Mouse (Mus musculus) hindbrain, postnatal 0 days (tissue): ENCODE measurements around the gene 4933402N03Rik. TPM values are rescaled to one million over a fixed set of nuclear protein-coding genes. Genes with fewer than 3 reads are reported as not detected.

ENCODE experiments used
- ATAC-seq: fragments of 200-750 bp; cut with Nextera tagmentation; 2 replicates; pipeline ENCODE4 v1.8.0; 2017; ENCODE audit warnings: mild to moderate bottlenecking, moderate TSS enrichment, moderate library complexity
- DNase-seq: peaks from one replicate; pipeline ENCODE4 v3.0.0-alpha.2; 2015; ENCODE audit warnings: low spot score
- H3K27ac ChIP-seq: fragments of 300-500 bp; sonication (generic); 2 replicates; pipeline ENCODE4 v1.5.1; 2014; ENCODE audit warnings: mild to moderate bottlenecking
- H3K27me3 ChIP-seq: fragments of 300-500 bp; sonication (generic); 2 replicates; pipeline ENCODE4 v1.6.1; 2014; ENCODE audit warnings: low read length, mixed read lengths; ENCODE audit not compliant: insufficient read depth
- H3K36me3 ChIP-seq: fragments of 300-500 bp; sonication (generic); 2 replicates; pipeline ENCODE4 v1.6.1; 2014; ENCODE audit warnings: low read length, mixed read lengths; ENCODE audit not compliant: insufficient read depth
- H3K4me1 ChIP-seq: fragments of 300-500 bp; sonication (generic); 2 replicates; pipeline ENCODE4 v1.6.1; 2014; ENCODE audit warnings: antibody characterized with exemption, low read length, mixed read lengths; ENCODE audit not compliant: insufficient read depth
- H3K4me2 ChIP-seq: fragments of 300-500 bp; sonication (generic); 2 replicates; pipeline ENCODE4 v1.6.1; 2014; ENCODE audit warnings: low read depth, mild to moderate bottlenecking, low read length, moderate library complexity, mixed read lengths
- H3K4me3 ChIP-seq: fragments of 300-500 bp; sonication (generic); 2 replicates; pipeline ENCODE4 v1.5.1; 2014; ENCODE audit warnings: low read length
- H3K9ac ChIP-seq: fragments of 300-500 bp; sonication (generic); replicated peaks from 2 replicates; pipeline ENCODE4 v1.6.1; 2014; ENCODE audit warnings: mild to moderate bottlenecking, low read length, moderate library complexity, mixed read lengths
- H3K9me3 ChIP-seq: fragments of 300-500 bp; sonication (generic); 2 replicates; pipeline ENCODE4 v1.6.1; 2016; ENCODE audit warnings: low read length, mixed read lengths
- CTCF ChIP-seq: IDR thresholded peaks from 2 replicates; pipeline ENCODE4 v1.5.1; 2016; ENCODE audit warnings: antibody characterized with exemption, control low read depth, low read depth
- WGBS: fragments of 180-500 bp; shearing (Covaris S2); extraction: QIAGEN DNeasy Blood & Tissue Kit; methylation state at CpG from one replicate; pipeline ENCODE4 v1.1.7; 2014; 5-methylcytosine and 5-hydroxymethylcytosine counted together
- polyA plus RNA-seq: library from polyadenylated mRNA; unstranded; fragments of >200 nt; fragmentation: Nextera tagmentation; extraction: Ambion mirVana; gene quantifications from 2 replicates; pipeline ENCODE4 v1.2.1, GENCODE M21; 2015
- total RNA-seq: library from RNA; depleted of rRNA; stranded (reverse); fragments of >200 nt; gene quantifications from 2 replicates; pipeline ENCODE4 v1.2.3, GENCODE M21; 2014; rRNA removed

The 4933402N03Rik gene
- total and polyA plus RNA-seq, 2 experiments from 2014 or later, result not detected

DNA sequence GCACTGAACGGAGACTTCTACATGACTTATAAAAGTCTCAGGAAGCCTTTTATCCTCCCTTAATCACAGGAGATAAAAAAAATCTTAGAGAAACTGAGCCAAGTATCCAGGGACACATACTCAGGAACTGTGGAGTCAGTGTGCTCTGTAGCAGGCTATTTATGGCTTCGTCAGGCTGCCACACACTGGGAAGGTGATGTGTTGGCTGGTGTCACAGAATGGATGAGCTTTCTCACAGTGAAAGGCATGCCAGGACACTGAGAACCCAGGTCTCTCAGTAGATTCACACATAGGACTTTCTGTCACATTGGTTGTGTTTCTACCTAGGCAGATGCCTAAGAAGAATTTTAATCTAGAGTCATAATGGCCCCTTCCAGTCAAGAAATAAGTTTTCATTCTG, 31.7 kb downstream of the 4933402N03Rik start:
- DNase-seq (no peak), ATAC-seq (no peak)
- Histone ChIP-seq H3K9ac (no peak overlapping the region), H3K4me2 (no peak overlapping the region), H3K36me3 (no peaks in the 10 kb centered on the region), H3K27ac (no peak overlapping the region), H3K4me3 (no peak overlapping the region), H3K27me3 (no peaks in the 10 kb centered on the region), H3K4me1 (no peaks in the 10 kb centered on the region), H3K9me3 (no peaks in the 10 kb centered on the region)
- TF ChIP-seq CTCF, result no peak
- 62% methylated on average over 2 of the region's 2 CpGs for WGBS

DNA sequence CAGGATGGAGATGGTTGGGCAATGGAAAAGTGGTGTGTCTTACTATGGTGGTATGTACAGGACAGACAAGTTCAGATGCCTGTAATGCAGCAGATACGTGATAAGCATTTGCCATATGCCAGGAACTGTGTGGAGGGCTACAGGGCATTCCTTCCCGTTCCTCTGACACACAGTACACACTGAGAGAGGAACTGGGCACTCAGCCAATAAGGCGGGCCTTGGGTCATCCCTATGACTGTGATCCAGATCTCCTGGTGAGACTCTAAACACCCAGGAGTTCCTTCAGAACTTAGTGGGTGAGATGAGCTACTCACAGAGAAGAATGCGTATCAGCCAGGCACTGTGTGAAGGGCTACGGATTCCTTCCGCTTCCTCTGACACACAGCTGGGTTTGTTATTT, 32.4 kb downstream of the 4933402N03Rik start:
- Histone ChIP-seq H3K9ac (no peak overlapping the region), H3K36me3 (no peaks in the 10 kb centered on the region), H3K27ac (no peak overlapping the region), H3K27me3 (no peaks in the 10 kb centered on the region), H3K9me3 (no peaks in the 10 kb centered on the region), H3K4me3 (no peak overlapping the region), H3K4me2 (no peak overlapping the region), H3K4me1 (no peaks in the 10 kb centered on the region)
- ATAC-seq (no peak), DNase-seq (no peak)
- 61% methylated on average over 6 of the region's 6 CpGs for WGBS
- TF ChIP-seq CTCF, result no peak

DNA sequence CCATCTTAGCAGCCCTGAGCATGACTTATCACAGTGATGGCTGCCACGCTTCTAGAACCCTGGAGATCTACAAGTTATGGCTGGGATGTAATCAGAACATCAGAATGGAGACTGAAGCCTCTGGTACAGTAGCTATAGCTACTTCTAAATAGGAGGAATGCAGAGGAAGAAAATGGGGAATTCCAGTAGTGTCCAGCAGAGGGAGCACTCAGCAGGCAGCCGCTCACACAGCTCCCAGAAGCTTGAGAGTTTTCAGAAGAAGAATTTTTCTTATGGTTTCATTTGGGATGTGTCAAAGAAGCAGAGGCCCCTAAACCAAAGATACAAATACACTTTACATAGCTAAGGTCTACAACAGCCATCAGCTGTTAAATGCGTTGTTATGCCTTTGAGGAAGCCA, 33.6 kb downstream of the 4933402N03Rik start:
- H3K27me3 ChIP-seq, result no peaks in the 10 kb centered on the region
- DNase-seq, result peak; percentile 85
- no peaks in the 10 kb centered on the region for H3K9me3 ChIP-seq
- 37% methylated on average over 3 of the region's 3 CpGs for WGBS
- H3K36me3 ChIP-seq, result no peaks in the 10 kb centered on the region
- no peaks in the 10 kb centered on the region for H3K4me1 ChIP-seq
- H3K4me2 ChIP-seq, result no peak overlapping the region
- ATAC-seq, result 0 out of 2 replicates have a peak, but pooled peaks have one; percentile 51
- no peak overlapping the region for H3K4me3 ChIP-seq
- TF ChIP-seq CTCF, result peak; percentile 86
- H3K9ac ChIP-seq, result no peak overlapping the region
- H3K27ac ChIP-seq, result no peak overlapping the region

Other genes starting within 250 kb of the 4933402N03Rik start
- gene Htra1, start 210.2 kb downstream of the 4933402N03Rik start, total RNA-seq, result 58.0 and 58.7 TPM in 2 replicates
- gene Htra1, start 210.2 kb downstream of the 4933402N03Rik start, polyA plus RNA-seq, result 49.4 and 55.0 TPM in 2 replicates
- gene Dmbt1, start 114.3 kb downstream of the 4933402N03Rik start, total RNA-seq, result not detected in 2 replicates
- gene Dmbt1, start 114.3 kb downstream of the 4933402N03Rik start, polyA plus RNA-seq, result not detected in 2 replicates
- under 0.01 and 0.31 TPM in 2 replicates for gene 5430419D17Rik, start 28.1 kb upstream of the 4933402N03Rik start, total RNA-seq
- 0.05 and 0.09 TPM in 2 replicates for gene 5430419D17Rik, start 28.1 kb upstream of the 4933402N03Rik start, polyA plus RNA-seq
- gene Cuzd1, start 176.0 kb upstream of the 4933402N03Rik start, total RNA-seq, result 0.10 TPM in 1 of 2 replicates, not detected in the other
- gene Cuzd1, start 176.0 kb upstream of the 4933402N03Rik start, polyA plus RNA-seq, result not detected in 2 replicates
- gene Fam24b, start 183.2 kb upstream of the 4933402N03Rik start, total RNA-seq, result 0.36 TPM in 1 of 2 replicates, not detected in the other
- gene Fam24b, start 183.2 kb upstream of the 4933402N03Rik start, polyA plus RNA-seq, result not detected in 2 replicates
- not detected in 2 replicates for gene Fam24a, start 187.6 kb upstream of the 4933402N03Rik start, total RNA-seq
- 0.29 and 0.44 TPM in 2 replicates for gene Fam24a, start 187.6 kb upstream of the 4933402N03Rik start, polyA plus RNA-seq
- gene 2310057M21Rik, start 216.4 kb upstream of the 4933402N03Rik start, total RNA-seq, result 27.4 and 47.8 TPM in 2 replicates
- gene 2310057M21Rik, start 216.4 kb upstream of the 4933402N03Rik start, polyA plus RNA-seq, result 20.3 and 26.2 TPM in 2 replicates
- 39.9 and 52.5 TPM in 2 replicates for gene Pstk, start 224.8 kb upstream of the 4933402N03Rik start, total RNA-seq
- gene Pstk, start 224.8 kb upstream of the 4933402N03Rik start, polyA plus RNA-seq, result 53.5 and 55.8 TPM in 2 replicates